Mouse (Mus musculus): ENCODE measurements around the gene 0610009B22Rik. TPM values are rescaled to one million over a fixed set of nuclear protein-coding genes. Genes with fewer than 3 reads are reported as not detected.

0610009B22Rik gene
- polyA plus RNA-seq, 1 experiment from 2014 or later: 107 TPM

- Histone ChIP-seq H3K9me3 (replicated peaks; ENCODE audit: control insufficient read depth, low read length) (no peaks in the 10 kb centered on the region), H3K36me3 (replicated peaks; ENCODE audit: control insufficient read depth, insufficient read depth, low read depth, low read length) (no peaks in the 10 kb centered on the region), H3K27ac (replicated peaks; ENCODE audit: low read depth, low read length) (no peak overlapping the region), H3K27me3 (ENCODE audit: control insufficient read depth, insufficient read depth, low read length) (peaks cover 4% of the 10 kb centered on the region), H3K4me3 (ENCODE audit: low read depth, low read length) (peak overlapping the region; percentile 62), H3K4me1 (ENCODE audit: control insufficient read depth, insufficient read depth, low read length) (peaks cover 5% of the 10 kb centered on the region), H3K9ac (replicated peaks; ENCODE audit: low read length) (peak overlapping the region; percentile 72), H3K4me2 (ENCODE audit: low read depth, low read length) (peak overlapping the region; percentile 89)
- ATAC-seq (replicated peaks; ENCODE audit: insufficient number of reproducible peaks, low FRiP score, low TSS enrichment, low read depth) (no peak), DNase-seq (ENCODE audit: low spot score) (peak; percentile 45)
- 2% methylated on average over 7 of the region's 7 CpGs for WGBS
Observed at GRCm38 (mm10) chr11:51649889-51650199, 38.8 kb downstream of the 0610009B22Rik start.

- 29% methylated on average over 11 of the region's 11 CpGs for WGBS
- H3K27ac ChIP-seq (replicated peaks; ENCODE audit: low read depth, low read length): 0 out of 2 replicates have a peak overlapping the region, but pooled peaks have one; percentile 7
- H3K4me3 ChIP-seq (ENCODE audit: low read depth, low read length): peak overlapping the region; percentile 62
- peak overlapping the region; percentile 72 for H3K9ac ChIP-seq (replicated peaks; ENCODE audit: low read length)
- no peaks in the 10 kb centered on the region for H3K9me3 ChIP-seq (replicated peaks; ENCODE audit: control insufficient read depth, low read length)
- H3K4me1 ChIP-seq (ENCODE audit: control insufficient read depth, insufficient read depth, low read length): peaks cover 5% of the 10 kb centered on the region
- peak overlapping the region; percentile 89 for H3K4me2 ChIP-seq (ENCODE audit: low read depth, low read length)
- peaks cover 4% of the 10 kb centered on the region for H3K27me3 ChIP-seq (ENCODE audit: control insufficient read depth, insufficient read depth, low read length)
- DNase-seq (ENCODE audit: low spot score): no peak
- H3K36me3 ChIP-seq (replicated peaks; ENCODE audit: control insufficient read depth, insufficient read depth, low read depth, low read length): no peaks in the 10 kb centered on the region
- no peak for ATAC-seq (replicated peaks; ENCODE audit: insufficient number of reproducible peaks, low FRiP score, low TSS enrichment, low read depth)
Observed at GRCm38 (mm10) chr11:51649111-51649888, 39.4 kb downstream of the 0610009B22Rik start.

DNA sequence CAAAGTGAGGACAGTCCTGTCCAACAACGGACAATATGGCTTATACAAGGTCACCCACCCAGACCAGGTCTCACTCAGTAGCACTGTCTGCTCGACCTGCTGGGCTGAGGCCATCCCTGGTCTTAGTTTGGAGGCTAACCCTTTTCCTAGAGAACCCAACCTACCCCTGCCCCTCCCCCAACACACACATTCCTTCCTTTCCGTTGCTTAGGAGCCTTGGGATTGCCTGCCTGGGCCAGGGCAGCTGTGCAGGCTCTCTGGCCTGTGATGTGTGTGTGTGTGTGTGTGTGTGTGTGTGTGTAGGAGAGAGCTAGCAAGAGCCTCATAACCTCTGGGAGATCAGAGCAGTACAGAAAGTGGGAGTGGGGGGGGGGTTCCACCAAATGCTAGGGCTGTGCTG, 40.1 kb downstream of the 0610009B22Rik start:
- 0 out of 2 replicates have a peak, but pooled peaks have one; percentile 25 for ATAC-seq (replicated peaks; ENCODE audit: insufficient number of reproducible peaks, low FRiP score, low TSS enrichment, low read depth)
- Histone ChIP-seq H3K27ac (replicated peaks; ENCODE audit: low read depth, low read length) (0 out of 2 replicates have a peak overlapping the region, but pooled peaks have one; percentile 7), H3K4me2 (ENCODE audit: low read depth, low read length) (peak overlapping the region; percentile 14; the same call in 1 of the 2 replicates), H3K4me3 (ENCODE audit: low read depth, low read length) (no peak overlapping the region), H3K9me3 (replicated peaks; ENCODE audit: control insufficient read depth, low read length) (no peaks in the 10 kb centered on the region), H3K4me1 (ENCODE audit: control insufficient read depth, insufficient read depth, low read length) (peaks cover 5% of the 10 kb centered on the region), H3K27me3 (ENCODE audit: control insufficient read depth, insufficient read depth, low read length) (peaks cover 4% of the 10 kb centered on the region), H3K36me3 (replicated peaks; ENCODE audit: control insufficient read depth, insufficient read depth, low read depth, low read length) (no peaks in the 10 kb centered on the region), H3K9ac (replicated peaks; ENCODE audit: low read length) (peak overlapping the region; percentile 18; the same call in 1 of the 2 replicates)
- 27% methylated on average over 3 of the region's 3 CpGs for WGBS
- DNase-seq (ENCODE audit: low spot score): peak; percentile 66

DNA sequence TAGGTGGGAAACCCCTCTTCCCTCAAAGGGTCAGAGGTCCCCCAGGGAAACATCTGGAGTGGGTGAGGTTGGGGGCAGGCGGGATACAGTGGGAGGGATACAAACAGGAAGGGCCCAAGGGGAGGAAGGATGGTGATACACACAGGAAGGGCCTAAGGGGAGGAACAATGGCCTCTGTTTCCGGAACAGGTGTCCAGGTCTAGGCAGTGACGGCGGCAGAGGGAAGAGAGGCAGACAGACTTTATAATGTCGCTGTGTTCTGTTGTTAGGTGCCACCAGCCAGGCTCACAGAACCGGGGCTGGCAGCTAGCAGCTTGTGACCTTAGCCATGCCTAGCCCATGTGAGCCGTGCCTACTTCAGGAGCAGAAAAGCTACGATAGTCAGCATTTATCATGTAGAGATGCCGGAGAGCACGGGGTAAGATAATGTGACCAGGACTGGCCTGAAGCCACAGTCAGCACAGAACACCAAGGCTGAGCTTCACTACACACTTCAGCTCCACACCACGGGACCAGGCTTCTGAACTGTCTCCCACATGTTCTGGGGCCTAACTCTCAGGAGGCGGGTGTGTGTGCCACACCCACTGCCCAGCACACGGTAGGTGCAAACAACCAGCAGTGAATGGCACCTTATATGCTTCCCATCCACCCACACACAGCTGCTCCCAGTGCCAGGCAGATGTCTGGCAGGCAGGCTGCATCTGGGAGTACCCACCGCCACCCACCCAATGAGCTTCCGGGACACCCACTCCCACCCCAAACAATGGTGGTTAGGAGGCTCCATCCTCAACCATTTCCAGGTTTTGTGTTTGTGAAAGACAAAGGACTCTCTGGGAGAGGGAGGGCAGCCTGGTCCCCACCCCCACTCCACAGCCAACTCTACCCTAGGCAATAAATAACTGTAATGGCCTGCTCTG, 41.7 kb downstream of the 0610009B22Rik start:
- Histone ChIP-seq H3K4me3 (ENCODE audit: low read depth, low read length) (no peak overlapping the region), H3K9ac (replicated peaks; ENCODE audit: low read length) (no peak overlapping the region), H3K4me2 (ENCODE audit: low read depth, low read length) (no peak overlapping the region), H3K27me3 (ENCODE audit: control insufficient read depth, insufficient read depth, low read length) (peaks cover 4% of the 10 kb centered on the region), H3K36me3 (replicated peaks; ENCODE audit: control insufficient read depth, insufficient read depth, low read depth, low read length) (no peaks in the 10 kb centered on the region), H3K9me3 (replicated peaks; ENCODE audit: control insufficient read depth, low read length) (no peaks in the 10 kb centered on the region), H3K4me1 (ENCODE audit: control insufficient read depth, insufficient read depth, low read length) (peaks cover 5% of the 10 kb centered on the region), H3K27ac (replicated peaks; ENCODE audit: low read depth, low read length) (peak overlapping the region; percentile 25; the same call in 1 of the 2 replicates)
- DNase-seq (ENCODE audit: low spot score) (no peak), ATAC-seq (replicated peaks; ENCODE audit: insufficient number of reproducible peaks, low FRiP score, low TSS enrichment, low read depth) (no peak)
- WGBS: 77% methylated on average over 14 of the region's 15 CpGs

GRCm38 (mm10) chr11:51646245-51646644, 42.4 kb downstream of the 0610009B22Rik start:
- WGBS: 67% methylated on average over 7 of the region's 7 CpGs
- no peak overlapping the region for H3K4me2 ChIP-seq (ENCODE audit: low read depth, low read length)
- DNase-seq (ENCODE audit: low spot score): no peak
- no peaks in the 10 kb centered on the region for H3K36me3 ChIP-seq (replicated peaks; ENCODE audit: control insufficient read depth, insufficient read depth, low read depth, low read length)
- H3K4me1 ChIP-seq (ENCODE audit: control insufficient read depth, insufficient read depth, low read length): peaks cover 5% of the 10 kb centered on the region
- H3K4me3 ChIP-seq (ENCODE audit: low read depth, low read length): no peak overlapping the region
- ATAC-seq (replicated peaks; ENCODE audit: insufficient number of reproducible peaks, low FRiP score, low TSS enrichment, low read depth): no peak
- no peaks in the 10 kb centered on the region for H3K9me3 ChIP-seq (replicated peaks; ENCODE audit: control insufficient read depth, low read length)
- H3K27ac ChIP-seq (replicated peaks; ENCODE audit: low read depth, low read length): no peak overlapping the region
- H3K9ac ChIP-seq (replicated peaks; ENCODE audit: low read length): no peak overlapping the region
- peaks cover 4% of the 10 kb centered on the region for H3K27me3 ChIP-seq (ENCODE audit: control insufficient read depth, insufficient read depth, low read length)

GRCm38 (mm10) chr11:51645293-51645692, 43.4 kb downstream of the 0610009B22Rik start:
- Histone ChIP-seq H3K4me3 (ENCODE audit: low read depth, low read length) (no peak overlapping the region), H3K9me3 (replicated peaks; ENCODE audit: control insufficient read depth, low read length) (no peaks in the 10 kb centered on the region), H3K9ac (replicated peaks; ENCODE audit: low read length) (no peak overlapping the region), H3K27me3 (ENCODE audit: control insufficient read depth, insufficient read depth, low read length) (peaks cover 4% of the 10 kb centered on the region), H3K27ac (replicated peaks; ENCODE audit: low read depth, low read length) (no peak overlapping the region; the same call in 1 of the 2 replicates), H3K36me3 (replicated peaks; ENCODE audit: control insufficient read depth, insufficient read depth, low read depth, low read length) (no peaks in the 10 kb centered on the region), H3K4me2 (ENCODE audit: low read depth, low read length) (no peak overlapping the region), H3K4me1 (ENCODE audit: control insufficient read depth, insufficient read depth, low read length) (peaks cover 5% of the 10 kb centered on the region)
- ATAC-seq (replicated peaks; ENCODE audit: insufficient number of reproducible peaks, low FRiP score, low TSS enrichment, low read depth) (no peak), DNase-seq (ENCODE audit: low spot score) (no peak)
- WGBS: 91% methylated on average over 13 of the region's 13 CpGs

DNA sequence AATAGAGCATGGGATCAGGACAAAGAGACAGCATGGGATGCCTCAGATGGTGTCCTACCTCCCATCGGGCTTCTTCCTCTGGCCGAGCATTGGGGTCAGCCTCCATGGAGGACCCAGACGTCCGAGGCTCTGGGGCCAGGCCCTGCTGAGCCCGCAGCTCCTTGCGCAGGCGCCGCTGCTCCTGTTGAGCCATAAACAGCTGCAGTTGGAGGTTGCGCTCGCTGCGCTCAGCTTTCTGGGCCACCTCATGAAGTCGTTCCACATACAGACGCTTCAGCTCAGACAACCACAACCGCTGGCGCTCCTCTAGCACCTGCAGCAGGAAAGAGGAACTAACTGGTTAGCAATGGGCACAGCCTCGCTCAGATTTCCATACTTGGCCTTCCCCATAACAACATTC, 44.5 kb downstream of the 0610009B22Rik start:
- Histone ChIP-seq H3K4me1 (ENCODE audit: control insufficient read depth, insufficient read depth, low read length) (peaks cover 5% of the 10 kb centered on the region; the same call in 1 of the 2 replicates), H3K9ac (replicated peaks; ENCODE audit: low read length) (no peak overlapping the region), H3K27ac (replicated peaks; ENCODE audit: low read depth, low read length) (no peak overlapping the region), H3K9me3 (replicated peaks; ENCODE audit: control insufficient read depth, low read length) (no peaks in the 10 kb centered on the region), H3K4me3 (ENCODE audit: low read depth, low read length) (no peak overlapping the region), H3K4me2 (ENCODE audit: low read depth, low read length) (no peak overlapping the region; the same call in 1 of the 2 replicates), H3K27me3 (ENCODE audit: control insufficient read depth, insufficient read depth, low read length) (no peaks in the 10 kb centered on the region), H3K36me3 (replicated peaks; ENCODE audit: control insufficient read depth, insufficient read depth, low read depth, low read length) (no peaks in the 10 kb centered on the region)
- ATAC-seq (replicated peaks; ENCODE audit: insufficient number of reproducible peaks, low FRiP score, low TSS enrichment, low read depth) (no peak), DNase-seq (ENCODE audit: low spot score) (no peak)
- 73% methylated on average over 16 of the region's 16 CpGs for WGBS

Data from embryonic facial prominence, embryonic 11.5 days (tissue).